Mouse (Mus musculus) erythroblast, embryonic 14.5 days (primary cell): ENCODE results near the gene Vps13d.

Source experiments
- GATA1 ChIP-seq: IDR thresholded peaks from 2 replicates; pipeline ENCODE4 v1.6.1; 2012; ENCODE audit warnings: low read length, inconsistent platforms, mixed read lengths
- TAL1 ChIP-seq: IDR thresholded peaks from 3 replicates; pipeline ENCODE4 v1.6.1; 2012; ENCODE audit warnings: low read length, inconsistent platforms, mixed read lengths

GRCm38 (mm10) chr4:144983228-144983744 lies 211.5 kb downstream of the Vps13d start:
- TF ChIP-seq TAL1 (no peak), GATA1 (no peak)
